Mouse (Mus musculus) thymus, adult 2 months (tissue): Measurements from ENCODE around the gene Trarg1.

Source experiments
- CTCF ChIP-seq: fragments of 200-500 bp; IDR thresholded peaks from 2 replicates; pipeline ENCODE4 v1.5.1; 2012; ENCODE audit warnings: mild to moderate bottlenecking, control low read depth, low read length, moderate library complexity, borderline replicate concordance; ENCODE audit not compliant: control insufficient read depth, poor library complexity, insufficient read depth; ENCODE audit errors: extremely low read depth
- POLR2A ChIP-seq: fragments of 200-500 bp; IDR thresholded peaks from 2 replicates; pipeline ENCODE4 v1.6.1; 2012; ENCODE audit warnings: mild to moderate bottlenecking, low read length, control low read depth, moderate library complexity; ENCODE audit not compliant: control insufficient read depth, poor library complexity, insufficient read depth; ENCODE audit errors: extremely low read depth

GRCm38 (mm10) chr11:76742511-76742910, 62.9 kb downstream of the Trarg1 start:
- TF ChIP-seq POLR2A (no peak), CTCF (no peak)
